Mouse (Mus musculus): ENCODE data around the gene Rxra. TPM values are rescaled to one million over a fixed set of nuclear protein-coding genes. Genes with fewer than 3 reads are reported as not detected.

The Rxra gene
- polyA plus RNA-seq, 1 experiment from 2014 or later: 4.7 TPM

GRCm38 (mm10) chr2:27740091-27740608, 63.9 kb downstream of the Rxra start:
- peaks cover 37% of the 10 kb centered on the region for H3K4me1 ChIP-seq (replicated peaks)
- 2% methylated on average over 16 of the region's 16 CpGs for WGBS (ENCODE audit: insufficient replicate concordance)
- no peaks in the 10 kb centered on the region for H3K9me3 ChIP-seq (replicated peaks)
- peaks cover 13% of the 10 kb centered on the region; the same call in 1 of the 2 replicates for H3K36me3 ChIP-seq (replicated peaks)
- 0 out of 2 replicates have a peak overlapping the region, but pooled peaks have one; percentile 3 for H3K4me3 ChIP-seq (replicated peaks)
- peak; percentile 84 for ATAC-seq (ENCODE audit: insufficient read depth)
- H3K27ac ChIP-seq (replicated peaks): peak overlapping the region; percentile 53
- no peak overlapping the region for H3K9ac ChIP-seq
- H3K27me3 ChIP-seq: no peaks in the 10 kb centered on the region
- H3K4me2 ChIP-seq: peak overlapping the region; percentile 57

GRCm38 (mm10) chr2:27743177-27743576, 66.9 kb downstream of the Rxra start:
- no peaks in the 10 kb centered on the region for H3K27me3 ChIP-seq
- no peak overlapping the region for H3K4me2 ChIP-seq
- H3K9me3 ChIP-seq (replicated peaks): no peaks in the 10 kb centered on the region
- H3K4me1 ChIP-seq (replicated peaks): peaks cover 51% of the 10 kb centered on the region
- no peak overlapping the region for H3K4me3 ChIP-seq (replicated peaks)
- ATAC-seq (ENCODE audit: insufficient read depth): no peak
- 65% methylated on average over 1 of the region's 1 CpGs for WGBS (ENCODE audit: insufficient replicate concordance)
- peaks cover 13% of the 10 kb centered on the region; the same call in 1 of the 2 replicates for H3K36me3 ChIP-seq (replicated peaks)
- H3K9ac ChIP-seq: no peak overlapping the region
- no peak overlapping the region for H3K27ac ChIP-seq (replicated peaks)

GRCm38 (mm10) chr2:27743863-27744611, 67.8 kb downstream of the Rxra start:
- Histone ChIP-seq H3K9me3 (replicated peaks) (no peaks in the 10 kb centered on the region), H3K27me3 (no peaks in the 10 kb centered on the region), H3K4me2 (no peak overlapping the region), H3K9ac (no peak overlapping the region), H3K4me3 (replicated peaks) (no peak overlapping the region), H3K27ac (replicated peaks) (0 out of 2 replicates have a peak overlapping the region, but pooled peaks have one; percentile 25), H3K4me1 (replicated peaks) (peaks cover 50% of the 10 kb centered on the region), H3K36me3 (replicated peaks) (peaks cover 22% of the 10 kb centered on the region)
- WGBS (ENCODE audit: insufficient replicate concordance): 58% methylated on average over 7 of the region's 7 CpGs
- no peak for ATAC-seq (ENCODE audit: insufficient read depth)

- Histone ChIP-seq H3K4me2 (peak overlapping the region; percentile 17; the same call in 1 of the 2 replicates), H3K9me3 (replicated peaks) (no peaks in the 10 kb centered on the region), H3K27me3 (no peaks in the 10 kb centered on the region), H3K4me1 (replicated peaks) (peaks cover 42% of the 10 kb centered on the region), H3K27ac (replicated peaks) (0 out of 2 replicates have a peak overlapping the region, but pooled peaks have one; percentile 25), H3K4me3 (replicated peaks) (no peak overlapping the region), H3K9ac (no peak overlapping the region), H3K36me3 (replicated peaks) (peaks cover 29% of the 10 kb centered on the region)
- WGBS (ENCODE audit: insufficient replicate concordance): 27% methylated on average over 13 of the region's 13 CpGs
- no peak for ATAC-seq (ENCODE audit: insufficient read depth)
Measured at GRCm38 (mm10) chr2:27744612-27745351, 68.5 kb downstream of the Rxra start.

- 45% methylated on average over 18 of the region's 18 CpGs for WGBS (ENCODE audit: insufficient replicate concordance)
- no peak for ATAC-seq (ENCODE audit: insufficient read depth)
- H3K9ac ChIP-seq: no peak overlapping the region
- H3K4me2 ChIP-seq: no peak overlapping the region
- peaks cover 41% of the 10 kb centered on the region for H3K36me3 ChIP-seq (replicated peaks)
- peak overlapping the region; percentile 55; the same call in 1 of the 2 replicates for H3K27ac ChIP-seq (replicated peaks)
- no peaks in the 10 kb centered on the region for H3K9me3 ChIP-seq (replicated peaks)
- peaks cover 31% of the 10 kb centered on the region for H3K4me1 ChIP-seq (replicated peaks)
- H3K27me3 ChIP-seq: no peaks in the 10 kb centered on the region
- H3K4me3 ChIP-seq (replicated peaks): no peak overlapping the region
Measured at GRCm38 (mm10) chr2:27745673-27746620, 69.7 kb downstream of the Rxra start.

GRCm38 (mm10) chr2:27746854-27747253, 70.6 kb downstream of the Rxra start:
- peaks cover 43% of the 10 kb centered on the region for H3K36me3 ChIP-seq (replicated peaks)
- no peak overlapping the region for H3K27ac ChIP-seq (replicated peaks)
- no peak overlapping the region for H3K9ac ChIP-seq
- peaks cover 30% of the 10 kb centered on the region for H3K4me1 ChIP-seq (replicated peaks)
- no peaks in the 10 kb centered on the region for H3K27me3 ChIP-seq
- no peak overlapping the region for H3K4me3 ChIP-seq (replicated peaks)
- 50% methylated on average over 2 of the region's 2 CpGs for WGBS (ENCODE audit: insufficient replicate concordance)
- no peak overlapping the region for H3K4me2 ChIP-seq
- no peak for ATAC-seq (ENCODE audit: insufficient read depth)
- H3K9me3 ChIP-seq (replicated peaks): no peaks in the 10 kb centered on the region

- 73% methylated on average over 11 of the region's 11 CpGs for WGBS (ENCODE audit: insufficient replicate concordance)
- Histone ChIP-seq H3K36me3 (replicated peaks) (peaks cover 59% of the 10 kb centered on the region), H3K4me1 (replicated peaks) (peaks cover 29% of the 10 kb centered on the region)
Measured at GRCm38 (mm10) chr2:27748984-27749383, 72.7 kb downstream of the Rxra start.

GRCm38 (mm10) chr2:27750399-27751134, 74.3 kb downstream of the Rxra start:
- Histone ChIP-seq H3K27me3 (no peaks in the 10 kb centered on the region), H3K36me3 (replicated peaks) (peaks cover 62% of the 10 kb centered on the region), H3K4me3 (replicated peaks) (no peak overlapping the region), H3K4me2 (no peak overlapping the region), H3K9me3 (replicated peaks) (no peaks in the 10 kb centered on the region), H3K27ac (replicated peaks) (no peak overlapping the region), H3K4me1 (replicated peaks) (peaks cover 15% of the 10 kb centered on the region), H3K9ac (no peak overlapping the region)
- WGBS (ENCODE audit: insufficient replicate concordance): 72% methylated on average over 12 of the region's 12 CpGs
- ATAC-seq (ENCODE audit: insufficient read depth): no peak

More at GRCm38 (mm10) chr2:27748984-27749383, 72.7 kb downstream of the Rxra start:
- Histone ChIP-seq H3K4me2 (no peak overlapping the region), H3K4me3 (replicated peaks) (no peak overlapping the region), H3K9ac (no peak overlapping the region), H3K27ac (replicated peaks) (no peak overlapping the region), H3K9me3 (replicated peaks) (no peaks in the 10 kb centered on the region), H3K27me3 (no peaks in the 10 kb centered on the region)
- ATAC-seq (ENCODE audit: insufficient read depth): no peak

GRCm38 (mm10) chr2:27751135-27751519, 74.9 kb downstream of the Rxra start:
- Histone ChIP-seq H3K4me3 (replicated peaks) (no peak overlapping the region), H3K9me3 (replicated peaks) (no peaks in the 10 kb centered on the region), H3K4me2 (no peak overlapping the region), H3K9ac (no peak overlapping the region), H3K4me1 (replicated peaks) (peaks cover 9% of the 10 kb centered on the region), H3K27ac (replicated peaks) (no peak overlapping the region), H3K36me3 (replicated peaks) (peaks cover 67% of the 10 kb centered on the region), H3K27me3 (no peaks in the 10 kb centered on the region)
- no peak for ATAC-seq (ENCODE audit: insufficient read depth)
- 66% methylated on average over 7 of the region's 7 CpGs for WGBS (ENCODE audit: insufficient replicate concordance)

- H3K36me3 ChIP-seq (replicated peaks): peaks cover 68% of the 10 kb centered on the region
- no peak for ATAC-seq (ENCODE audit: insufficient read depth)
- no peak overlapping the region for H3K27ac ChIP-seq (replicated peaks)
- 53% methylated on average over 4 of the region's 4 CpGs for WGBS (ENCODE audit: insufficient replicate concordance)
- no peak overlapping the region for H3K4me2 ChIP-seq
- no peak overlapping the region for H3K9ac ChIP-seq
- H3K9me3 ChIP-seq (replicated peaks): no peaks in the 10 kb centered on the region
- 0 out of 2 replicates have a peak, but pooled peaks cover 4% of the 10 kb centered on the region for H3K4me1 ChIP-seq (replicated peaks)
- H3K27me3 ChIP-seq: no peaks in the 10 kb centered on the region
- H3K4me3 ChIP-seq (replicated peaks): no peak overlapping the region
Measured at GRCm38 (mm10) chr2:27751803-27752202, 75.6 kb downstream of the Rxra start.

Measured in liver, embryonic 15.5 days (tissue).